Mouse (Mus musculus) cerebellum, postnatal 10 days (tissue): ENCODE results near the gene Sema6b.
"Not testable (repeated sequence)": the region's sequence is repeated elsewhere in the genome, so short reads cannot be mapped to it uniquely, and the experiment has no call there.

Experiments
- DNase-seq, 2 experiments: peaks; one replicate each; pipeline ENCODE4 v3.0.0; 2021; ENCODE audit warnings: mixed read lengths in 2 of 2

Sema6b gene

GRCm38 (mm10) chr17:56116193-56116592 lies 23.9 kb downstream of the Sema6b start:
- no peak for DNase-seq

DNA sequence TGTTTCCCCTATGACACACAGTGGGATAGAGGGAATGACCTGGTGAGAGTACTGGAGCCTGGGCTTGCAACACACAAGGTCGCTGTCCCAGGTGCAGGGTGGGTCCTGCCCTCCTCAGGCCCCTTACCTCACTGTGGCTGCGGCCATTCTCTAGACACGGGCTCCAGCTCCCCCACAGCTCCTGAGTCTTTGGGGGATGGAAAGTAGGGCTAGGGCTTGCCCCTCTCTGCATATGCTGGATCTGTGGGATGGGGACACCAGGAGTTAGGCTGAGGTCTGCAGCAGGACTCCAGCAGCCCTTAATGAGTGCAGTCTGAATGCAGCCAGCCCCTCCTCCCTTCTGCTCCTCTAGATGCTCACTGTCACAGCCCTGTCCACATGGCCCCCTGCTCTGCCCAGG lies 27.4 kb downstream of the Sema6b start:
- no peak for DNase-seq

GRCm38 (mm10) chr17:56111864-56112263 lies 28.3 kb downstream of the Sema6b start:
- peak; percentile 85 to 93 for DNase-seq

- no peak for DNase-seq
Observed at GRCm38 (mm10) chr17:56111021-56111420, 29.1 kb downstream of the Sema6b start.

GRCm38 (mm10) chr17:56110571-56110970 lies 29.6 kb downstream of the Sema6b start:
- DNase-seq = peak; percentile 79 to 84

GRCm38 (mm10) chr17:56109219-56110051 lies 30.7 kb downstream of the Sema6b start, which contains the start of gene Plin4:
Gene Plin4 (minus strand): TSS chr17:56109803.
- no peak for DNase-seq

- DNase-seq = no peak
Observed at GRCm38 (mm10) chr17:56108334-56109044, 31.7 kb downstream of the Sema6b start.

DNA sequence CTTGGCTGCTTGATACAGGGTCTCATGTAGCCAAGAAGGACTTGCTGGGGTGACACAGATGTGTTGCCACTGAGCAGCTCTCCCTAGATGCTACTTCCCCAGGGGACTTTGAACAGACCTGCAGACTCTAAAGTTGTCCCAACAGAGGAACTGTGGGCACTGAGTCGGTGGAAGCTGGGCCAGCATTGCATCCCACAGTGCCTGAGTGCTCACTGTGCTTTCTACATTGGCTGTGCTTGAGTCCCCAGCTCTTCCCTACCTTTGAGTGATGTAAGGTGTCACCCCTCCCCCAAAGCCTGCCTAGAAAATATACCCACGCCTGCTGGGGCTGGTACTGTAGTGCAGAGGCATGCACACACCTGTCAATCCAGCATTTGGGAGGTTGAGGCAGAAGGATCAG lies 32.4 kb downstream of the Sema6b start:
- DNase-seq = no peak

- no peak for DNase-seq
Observed at GRCm38 (mm10) chr17:56106981-56107380, 33.2 kb downstream of the Sema6b start.

DNA sequence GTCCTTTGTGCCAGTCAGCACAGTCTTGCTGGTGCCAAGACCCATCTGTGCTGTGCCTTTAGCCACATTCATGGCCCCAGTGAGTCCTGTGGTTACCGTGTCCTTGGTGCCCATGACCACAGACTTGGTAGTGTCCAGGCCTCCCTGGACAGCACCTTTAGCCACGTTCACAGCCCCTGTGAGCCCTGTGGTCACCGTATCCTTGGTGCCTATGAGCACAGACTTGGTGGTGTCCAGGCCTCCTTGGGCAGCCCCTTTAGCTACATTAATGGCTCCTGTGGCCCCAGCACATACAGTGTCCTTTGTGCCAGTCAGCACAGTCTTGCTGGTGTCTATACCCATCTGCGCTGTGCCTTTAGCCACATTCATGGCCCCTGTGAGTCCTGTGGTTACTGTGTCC lies 33.7 kb downstream of the Sema6b start:
- not testable (repeated sequence) for DNase-seq

DNA sequence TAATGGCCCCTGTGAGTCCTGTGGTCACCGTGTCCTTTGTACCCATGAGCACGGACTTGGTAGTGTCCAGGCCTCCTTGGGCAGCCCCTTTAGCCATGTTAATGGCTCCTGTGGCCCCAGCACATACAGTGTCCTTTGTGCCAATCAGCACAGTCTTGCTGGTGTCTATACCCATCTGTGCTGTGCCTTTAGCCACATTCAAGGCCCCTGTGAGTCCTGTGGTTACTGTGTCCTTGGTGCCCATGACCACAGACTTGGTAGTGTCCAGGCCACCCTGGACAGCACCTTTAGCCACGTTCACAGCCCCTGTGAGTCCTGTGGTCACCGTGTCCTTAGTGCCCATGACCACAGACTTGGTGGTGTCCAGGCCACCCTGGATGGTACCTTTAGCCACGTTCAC lies 35.3 kb downstream of the Sema6b start:
- not testable (repeated sequence) for DNase-seq

GRCm38 (mm10) chr17:56103465-56104285 lies 36.5 kb downstream of the Sema6b start:
- DNase-seq = no peak

DNA sequence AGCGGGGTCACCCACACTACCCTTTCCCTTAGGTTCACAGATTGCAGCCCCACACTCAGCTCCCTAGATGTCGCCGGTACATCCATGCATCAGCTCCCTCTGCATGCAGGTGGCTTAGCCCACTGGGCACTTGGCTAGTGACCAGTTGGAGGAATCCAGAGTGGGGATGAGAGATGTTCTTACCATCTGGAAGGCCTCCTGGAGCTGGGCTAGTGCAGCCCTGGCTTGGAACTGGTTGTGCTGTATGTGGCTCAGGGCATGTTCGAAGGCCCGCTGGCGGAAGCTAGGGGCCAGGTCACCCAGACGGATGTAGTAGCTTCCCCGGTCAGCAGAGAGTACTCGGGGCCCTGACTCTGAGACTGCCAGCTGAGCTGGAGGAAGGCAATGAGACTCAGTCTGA lies 37.2 kb downstream of the Sema6b start:
- no peak for DNase-seq

DNA sequence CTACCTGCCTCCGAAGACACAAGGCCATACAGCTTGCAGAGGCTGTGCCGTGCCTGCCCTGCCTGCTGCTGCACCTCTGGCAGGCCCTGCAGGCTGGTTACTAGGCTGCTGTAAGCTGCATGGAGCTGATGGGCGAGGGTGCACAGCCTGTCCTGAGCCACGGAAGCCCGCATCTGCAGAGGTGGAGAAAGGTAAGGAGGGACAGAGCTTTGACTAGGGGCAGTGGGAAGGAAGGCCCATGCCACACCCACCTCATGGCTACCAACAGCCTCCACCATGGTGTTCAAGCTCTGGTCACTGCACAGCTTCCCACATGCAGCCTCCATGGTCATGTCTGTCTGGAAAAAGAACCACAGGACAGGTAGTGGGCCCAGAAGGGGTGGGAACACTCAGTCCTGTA lies 38.0 kb downstream of the Sema6b start:
- DNase-seq = no peak

DNA sequence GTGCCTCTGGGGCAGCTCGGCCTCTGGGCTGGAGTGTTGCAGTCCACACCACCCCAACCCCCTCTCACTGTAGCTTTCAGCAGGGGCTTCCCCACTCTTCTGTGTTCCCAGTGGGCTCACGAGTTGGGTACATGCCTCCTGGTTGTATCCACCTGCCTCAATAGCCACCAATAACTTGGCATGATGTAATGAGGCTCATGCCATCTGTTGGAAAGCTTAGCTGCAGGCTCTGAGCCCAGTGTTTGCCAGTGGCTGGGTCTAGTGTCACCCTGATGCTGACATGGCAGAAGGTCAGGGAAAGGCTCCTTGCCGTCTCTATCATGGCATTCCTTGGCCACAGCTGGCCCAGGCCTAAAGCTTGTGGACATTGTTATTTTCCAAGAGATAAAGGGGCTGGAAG lies 39.3 kb downstream of the Sema6b start:
- DNase-seq = no peak

DNA sequence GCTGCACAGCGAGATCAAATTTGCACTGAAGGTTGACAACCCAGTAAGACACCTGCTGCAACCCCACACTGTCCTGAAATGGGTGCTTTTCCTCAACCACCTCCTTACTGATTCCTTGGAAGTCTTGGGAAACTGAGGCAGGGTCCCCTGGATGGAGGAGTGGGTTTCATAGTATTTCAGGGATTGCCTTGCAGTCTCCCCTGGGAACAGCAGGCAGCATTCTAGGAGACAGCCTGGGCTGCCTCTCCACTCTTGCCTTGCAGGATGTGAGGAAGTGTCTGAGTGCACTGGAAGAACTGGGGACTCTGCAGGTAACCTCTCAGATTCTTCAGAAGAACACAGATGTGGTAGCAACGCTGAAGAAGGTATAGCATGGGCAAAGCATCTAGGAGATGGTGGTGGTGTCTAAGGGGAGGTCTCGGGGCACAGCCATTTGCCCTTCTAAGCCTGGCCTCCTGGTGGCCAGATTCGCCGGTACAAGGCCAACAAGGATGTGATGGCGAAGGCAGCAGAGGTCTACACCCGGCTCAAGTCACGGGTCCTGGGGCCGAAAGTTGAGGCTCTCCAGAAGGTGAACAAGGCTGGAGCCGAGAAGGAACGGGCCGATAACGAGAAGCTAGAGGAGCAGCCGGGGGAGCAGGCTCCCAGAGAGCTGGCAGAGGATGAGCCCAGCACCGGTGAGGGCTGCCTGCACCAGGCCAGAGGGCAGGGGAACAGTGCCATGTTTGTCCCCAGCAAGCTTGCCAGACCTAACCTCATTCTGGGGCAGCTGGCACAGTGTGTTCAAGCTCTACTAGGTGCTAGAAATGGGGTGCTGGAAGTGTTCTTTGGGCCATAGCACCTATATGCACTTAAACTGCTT lies 41.2 kb downstream of the Sema6b start:
- DNase-seq = no peak

DNA sequence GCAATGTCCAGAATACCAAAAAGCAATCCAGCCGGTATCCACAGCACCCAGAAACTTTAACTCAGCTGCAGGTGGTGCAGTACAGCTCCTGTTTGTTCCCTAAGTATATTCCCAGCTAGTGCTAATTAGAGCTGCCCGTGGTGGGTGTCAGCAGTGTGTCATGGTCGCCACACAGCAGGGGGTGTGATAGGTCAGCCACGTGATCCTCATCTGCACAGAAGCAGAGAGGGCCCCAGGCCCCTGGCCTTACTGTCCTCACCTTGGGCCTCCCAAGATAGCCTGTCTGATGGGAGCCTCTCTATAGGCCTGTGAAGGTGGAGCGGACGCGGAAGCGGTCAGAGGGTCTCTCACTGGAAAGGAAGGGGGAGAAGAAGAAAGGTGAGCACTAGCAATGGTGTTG lies 42.0 kb downstream of the Sema6b start:
- DNase-seq = no peak

DNA sequence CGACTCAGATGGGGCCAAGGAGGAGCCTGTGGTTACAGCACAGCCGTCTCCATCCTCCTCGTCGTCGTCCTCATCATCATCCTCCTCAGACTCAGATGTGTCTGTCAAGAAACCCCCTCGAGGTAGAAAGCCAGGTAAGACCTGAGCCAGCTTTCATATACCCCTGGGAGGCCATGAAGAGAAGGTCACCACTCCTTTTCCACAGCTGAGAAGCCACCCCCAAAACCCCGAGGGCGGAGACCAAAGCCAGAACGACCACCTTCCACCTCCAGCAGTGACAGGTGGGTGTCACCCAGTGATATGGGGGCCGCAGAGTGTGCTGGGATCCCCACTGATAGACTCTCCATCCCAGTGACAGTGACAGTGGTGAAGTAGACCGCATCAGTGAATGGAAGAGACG lies 43.3 kb downstream of the Sema6b start:
- DNase-seq = no peak

- no peak for DNase-seq
Observed at GRCm38 (mm10) chr17:56092794-56093193, 47.3 kb downstream of the Sema6b start.

GRCm38 (mm10) chr17:56092312-56092711 lies 47.8 kb downstream of the Sema6b start:
- no peak for DNase-seq

GRCm38 (mm10) chr17:56080781-56081585 lies 59.2 kb downstream of the Sema6b start:
- peak; percentile 78 for DNase-seq
